Mouse (Mus musculus) heart, adult 2 months (tissue): ENCODE data around the gene Phactr2.

ENCODE experiments used
- CTCF ChIP-seq: fragments of 200-600 bp; IDR thresholded peaks from 2 replicates; pipeline ENCODE4 v1.8.1; 2022; ENCODE audit warnings: antibody characterized with exemption, mild to moderate bottlenecking, moderate library complexity
- EP300 ChIP-seq: fragments of 200-500 bp; IDR thresholded peaks from 2 replicates; pipeline ENCODE4 v1.6.1; 2011; ENCODE audit warnings: low read depth, low read length, control low read depth; ENCODE audit not compliant: insufficient read depth
- POLR2A ChIP-seq: fragments of 200-500 bp; IDR thresholded peaks from 2 replicates; pipeline ENCODE4 v1.6.1; 2011; ENCODE audit warnings: mild to moderate bottlenecking, low read depth, low read length, control low read depth; ENCODE audit not compliant: insufficient read depth

GRCm38 (mm10) chr10:13311612-13312011, 162.6 kb downstream of the Phactr2 start:
- TF ChIP-seq CTCF (no peak), EP300 (no peak), POLR2A (no peak)
